Mouse (Mus musculus) ES-Bruce4 (cell line): ENCODE data around the gene Neurog3. TPM values are rescaled to one million over a fixed set of nuclear protein-coding genes. Genes with fewer than 3 reads are reported as not detected.

Experiments
- H3K27ac ChIP-seq: 2 replicates; pipeline ENCODE4 v1.5.1; 2012; ENCODE audit warnings: low read length, inconsistent platforms; ENCODE audit not compliant: insufficient read depth
- H3K27me3 ChIP-seq: 2 replicates; pipeline ENCODE4 v1.6.1; 2012; ENCODE audit warnings: mild to moderate bottlenecking, low read length, inconsistent platforms; ENCODE audit not compliant: control insufficient read depth, poor library complexity, insufficient read depth, severe bottlenecking
- H3K36me3 ChIP-seq: 2 replicates; pipeline ENCODE4 v1.6.1; 2012; ENCODE audit warnings: inconsistent platforms, mild to moderate bottlenecking, low read length, moderate library complexity; ENCODE audit not compliant: control insufficient read depth, poor library complexity, insufficient read depth, severe bottlenecking
- H3K4me1 ChIP-seq: one replicate; pipeline ENCODE4 v1.8.1; 2011; ENCODE audit warnings: low read length; ENCODE audit not compliant: control insufficient read depth, insufficient read depth
- H3K4me3 ChIP-seq: 2 replicates; pipeline ENCODE4 v1.5.1; 2011; ENCODE audit warnings: low read depth, mild to moderate bottlenecking, low read length
- H3K9ac ChIP-seq: 2 replicates; pipeline ENCODE4 v1.6.1; 2012; ENCODE audit warnings: low read depth, mild to moderate bottlenecking, inconsistent platforms; ENCODE audit not compliant: poor library complexity, severe bottlenecking
- H3K9me3 ChIP-seq: replicated peaks from 2 replicates; pipeline ENCODE4 v1.6.1; 2012; ENCODE audit warnings: mild to moderate bottlenecking, low read length, inconsistent platforms; ENCODE audit not compliant: control insufficient read depth, poor library complexity, insufficient read depth, severe bottlenecking
- CTCF ChIP-seq: IDR thresholded peaks from one replicate; pipeline ENCODE4 v1.8.1; 2011; ENCODE audit warnings: low read depth, low read length
- EP300 ChIP-seq: IDR thresholded peaks from 2 replicates; pipeline ENCODE4 v1.6.1; 2011; ENCODE audit warnings: low read depth, low read length; ENCODE audit not compliant: insufficient read depth
- POLR2A ChIP-seq: IDR thresholded peaks from one replicate; pipeline ENCODE4 v1.8.1; 2011; ENCODE audit warnings: low read length; ENCODE audit not compliant: insufficient read depth
- polyA plus RNA-seq: library from polyadenylated mRNA; stranded (reverse); fragments of >200 nt; gene quantifications from 2 replicates; pipeline ENCODE4 v1.2.4, GENCODE M21; 2011; ENCODE audit warnings: low read depth; ENCODE audit not compliant: missing spikeins, insufficient read depth, insufficient read length

Gene Neurog3
- polyA plus RNA-seq, 1 experiment: 0.78 TPM

GRCm38 (mm10) chr10:62174533-62175313 is 41.8 kb downstream of the Neurog3 start:
- H3K4me1 ChIP-seq: peaks cover 1% of the 10 kb centered on the region
- no peak overlapping the region for H3K9ac ChIP-seq
- H3K36me3 ChIP-seq: no peaks in the 10 kb centered on the region
- no peak overlapping the region for H3K4me3 ChIP-seq
- no peaks in the 10 kb centered on the region for H3K27me3 ChIP-seq
- H3K27ac ChIP-seq: no peak overlapping the region
- H3K9me3 ChIP-seq: peaks cover 5% of the 10 kb centered on the region; the same call in 1 of the 2 replicates
- TF ChIP-seq CTCF (no peak), EP300 (no peak), POLR2A (no peak)

- TF ChIP-seq CTCF (no peak), POLR2A (no peak), EP300 (no peak)
- no peak overlapping the region for H3K27ac ChIP-seq
- peaks cover 5% of the 10 kb centered on the region; the same call in 1 of the 2 replicates for H3K9me3 ChIP-seq
- no peaks in the 10 kb centered on the region for H3K36me3 ChIP-seq
- no peaks in the 10 kb centered on the region for H3K27me3 ChIP-seq
- no peak overlapping the region for H3K4me3 ChIP-seq
- H3K9ac ChIP-seq: no peak overlapping the region
- H3K4me1 ChIP-seq: peaks cover 1% of the 10 kb centered on the region
Measured at GRCm38 (mm10) chr10:62179944-62180343, 47.1 kb downstream of the Neurog3 start.

GRCm38 (mm10) chr10:62181701-62182100 is 48.8 kb downstream of the Neurog3 start:
- TF ChIP-seq EP300: no peak
- TF ChIP-seq POLR2A: no peak
- TF ChIP-seq CTCF: no peak
- Histone ChIP-seq H3K36me3 (no peaks in the 10 kb centered on the region), H3K9me3 (no peaks in the 10 kb centered on the region), H3K4me1 (peaks cover 1% of the 10 kb centered on the region), H3K27ac (no peak overlapping the region), H3K4me3 (no peak overlapping the region), H3K9ac (no peak overlapping the region), H3K27me3 (no peaks in the 10 kb centered on the region)

- H3K36me3 ChIP-seq: no peaks in the 10 kb centered on the region
- H3K9ac ChIP-seq: no peak overlapping the region
- H3K27me3 ChIP-seq: no peaks in the 10 kb centered on the region
- H3K27ac ChIP-seq: no peak overlapping the region
- TF ChIP-seq EP300: no peak
- no peak for TF ChIP-seq CTCF
- TF ChIP-seq POLR2A: no peak
- peaks cover 1% of the 10 kb centered on the region for H3K4me1 ChIP-seq
- H3K4me3 ChIP-seq: no peak overlapping the region
- no peaks in the 10 kb centered on the region for H3K9me3 ChIP-seq
Measured at GRCm38 (mm10) chr10:62182471-62183014, 49.7 kb downstream of the Neurog3 start.

- Histone ChIP-seq H3K4me1 (peaks cover 1% of the 10 kb centered on the region), H3K4me3 (no peak overlapping the region), H3K27me3 (no peaks in the 10 kb centered on the region), H3K27ac (no peak overlapping the region), H3K9ac (no peak overlapping the region), H3K9me3 (no peaks in the 10 kb centered on the region), H3K36me3 (no peaks in the 10 kb centered on the region)
- TF ChIP-seq POLR2A: no peak
- peak; percentile 100 for TF ChIP-seq CTCF
- peak; percentile 59; the same call in 1 of the 2 replicates for TF ChIP-seq EP300
Measured at GRCm38 (mm10) chr10:62183053-62183452, 50.2 kb downstream of the Neurog3 start.

Other genes with a start within 250 kb of the Neurog3 start
- 0.59 and 1.0 TPM in 2 replicates for gene Col13a1, start 154.0 kb upstream of the Neurog3 start, polyA plus RNA-seq
- 25.7 and 29.6 TPM in 2 replicates for gene Fam241b, start 10.8 kb downstream of the Neurog3 start, polyA plus RNA-seq
- 8.5 and 10.4 TPM in 2 replicates for gene Tspan15, start 98.2 kb downstream of the Neurog3 start, polyA plus RNA-seq
- not detected in 2 replicates for gene Tacr2, start 119.3 kb downstream of the Neurog3 start, polyA plus RNA-seq
- gene Hk1, start 246.8 kb downstream of the Neurog3 start, polyA plus RNA-seq: 59.5 and 61.3 TPM in 2 replicates